Comparison of ENCODE assay signal across 10 mouse cellular contexts in the genomic region with DNA sequence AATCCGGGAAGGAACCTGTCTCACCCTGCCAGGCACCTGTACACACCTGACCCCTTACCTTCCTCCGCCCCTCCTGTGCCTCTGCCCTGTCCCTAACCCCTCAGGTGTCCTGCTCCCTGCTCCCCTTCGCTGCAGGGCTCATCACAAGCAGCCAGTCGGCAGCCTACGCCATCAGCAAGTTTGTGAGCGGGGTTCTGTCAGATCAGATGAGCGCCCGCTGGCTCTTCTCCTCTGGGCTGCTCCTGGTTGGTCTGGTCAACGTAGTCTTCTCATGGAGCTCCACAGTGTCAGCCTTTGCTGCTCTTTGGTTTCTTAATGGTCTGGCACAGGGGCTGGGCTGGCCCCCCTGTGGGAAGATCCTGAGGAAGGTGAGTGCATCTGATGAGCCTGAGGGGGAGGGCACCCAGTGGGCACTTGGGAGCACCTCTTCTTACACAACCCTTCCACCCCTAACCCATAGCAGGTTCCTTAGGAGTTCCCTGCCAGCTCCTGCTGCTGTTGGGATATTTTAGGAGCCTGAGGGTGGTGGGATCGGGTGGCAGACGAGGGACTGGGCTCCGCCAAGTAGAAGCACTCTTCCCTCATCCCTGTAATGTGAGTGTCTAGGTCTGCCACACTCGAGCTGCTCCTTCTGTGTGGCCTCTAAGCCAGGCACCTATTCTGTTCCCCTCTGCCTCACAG. TPM values are rescaled to one million over a fixed set of nuclear protein-coding genes. Genes with fewer than 3 reads are reported as not detected.
DNase-seq lines count a peak whose midpoint lies in the region; ATAC-seq lines count a peak whose summit lies in the region.
"Had no signal": no experiment of that assay in that cellular context is flagged by ENCODE, and none has a peak within 500 bp of the region (broad histone marks: within the 10 kb centered on the region; RNA-seq: fewer than 3 reads in every experiment).

No protein-coding gene starts in this region.

- peaks cover 52% of the 10 kb centered on the region for H3K36me3 ChIP-seq in kidney, embryonic 15.5 days
- peaks cover 56% of the 10 kb centered on the region for H3K36me3 ChIP-seq in hindbrain, embryonic 14.5 days (replicated peaks; ENCODE audit: control insufficient read depth, insufficient read depth)
- H3K36me3 ChIP-seq in neural tube, embryonic 12.5 days, result peaks cover 57% of the 10 kb centered on the region

- H3K4me2 ChIP-seq in kidney, embryonic 15.5 days, result peak overlapping the region; percentile 94
- H3K4me2 ChIP-seq in hindbrain, embryonic 14.5 days (replicated peaks), result peak overlapping the region; percentile 91
- H3K4me2 ChIP-seq in neural tube, embryonic 12.5 days (replicated peaks), result peak overlapping the region; percentile 95

- H3K4me1 ChIP-seq in kidney, embryonic 15.5 days, result peaks cover 34% of the 10 kb centered on the region
- peaks cover 19% of the 10 kb centered on the region for H3K4me1 ChIP-seq in hindbrain, embryonic 14.5 days (replicated peaks; ENCODE audit: control insufficient read depth, insufficient read depth, low read length)
- H3K4me1 ChIP-seq in neural tube, embryonic 12.5 days, result peaks cover 22% of the 10 kb centered on the region

- H3K27me3 ChIP-seq in kidney, embryonic 15.5 days, result no peaks in the 10 kb centered on the region
- H3K27me3 ChIP-seq in hindbrain, embryonic 14.5 days (ENCODE audit: control insufficient read depth, insufficient read depth, low read length), result no peaks in the 10 kb centered on the region
- no peaks in the 10 kb centered on the region for H3K27me3 ChIP-seq in neural tube, embryonic 12.5 days (replicated peaks)
- H3K27me3 ChIP-seq: forebrain, embryonic 13.5 days; Patski had no signal

- H3K9ac ChIP-seq in kidney, embryonic 15.5 days, result 0 out of 2 replicates have a peak overlapping the region, but pooled peaks have one; percentile 31
- H3K9ac ChIP-seq in hindbrain, embryonic 14.5 days, result peak overlapping the region; percentile 84
- 0 out of 2 replicates have a peak overlapping the region, but pooled peaks have one; percentile 83 for H3K9ac ChIP-seq in neural tube, embryonic 12.5 days

- no peak for ATAC-seq in kidney, embryonic 15.5 days (replicated peaks; ENCODE audit: low FRiP score)
- no peak for ATAC-seq in hindbrain, embryonic 14.5 days (ENCODE audit: low FRiP score)
- ATAC-seq in neural tube, embryonic 12.5 days (ENCODE audit: low FRiP score, low read depth), result no peak
- no peak for ATAC-seq in inflammation-experienced regulatory T-cells, adult 6 months
- ATAC-seq: forebrain, embryonic 13.5 days; Patski had no signal

- DNase-seq in cerebellum, adult 9-11 months, result peak; percentile 54
- DNase-seq in cerebellum, adult 8-10 months, result no peak
- DNase-seq in kidney, adult 8-10 months, result no peak
- no peak for DNase-seq in hindbrain, embryonic 14.5 days (ENCODE audit: low spot score)
- no peak for DNase-seq in right cerebral cortex, adult 18-20 months

- 77% methylated on average over 13 of the region's 13 CpGs for WGBS in kidney, embryonic 15.5 days
- WGBS in hindbrain, embryonic 14.5 days, result 83% methylated on average over 13 of the region's 13 CpGs
- 85% methylated on average over 13 of the region's 13 CpGs for WGBS in neural tube, embryonic 12.5 days

- H3K4me3 ChIP-seq in kidney, embryonic 15.5 days (replicated peaks), result peak overlapping the region; percentile 70
- H3K4me3 ChIP-seq in hindbrain, embryonic 14.5 days (replicated peaks; ENCODE audit: low read length), result peak overlapping the region; percentile 78
- H3K4me3 ChIP-seq in neural tube, embryonic 12.5 days, result peak overlapping the region; percentile 70; the same call in 1 of the 2 replicates
- H3K4me3 ChIP-seq: forebrain, embryonic 13.5 days had no signal

- H3K27ac ChIP-seq in kidney, embryonic 15.5 days, result peak overlapping the region; percentile 93; the same call in 1 of the 2 replicates
- no peak overlapping the region for H3K27ac ChIP-seq in hindbrain, embryonic 14.5 days
- no peak overlapping the region for H3K27ac ChIP-seq in neural tube, embryonic 12.5 days
- H3K27ac ChIP-seq: forebrain, embryonic 13.5 days had no signal

- H3K9me3 ChIP-seq in kidney, embryonic 15.5 days (replicated peaks), result no peaks in the 10 kb centered on the region
- no peaks in the 10 kb centered on the region for H3K9me3 ChIP-seq in hindbrain, embryonic 14.5 days (ENCODE audit: control insufficient read depth, low read length)
- H3K9me3 ChIP-seq in neural tube, embryonic 12.5 days, result no peaks in the 10 kb centered on the region
- H3K9me3 ChIP-seq: forebrain, embryonic 13.5 days had no signal

RNA-seq across cellular contexts. Expression of a gene that starts 2.6 kb away (rescaled TPM):
- polyA plus RNA-seq in kidney, embryonic 15.5 days (2015; fragmentation: Nextera tagmentation; extraction: Ambion mirVana), result 47.5 and 48.4 TPM in 2 replicates
- 65.2 and 65.8 TPM in 2 replicates for polyA plus RNA-seq in hindbrain, embryonic 14.5 days (2014; fragmentation: Nextera tagmentation; extraction: Ambion mirVana)
- polyA plus RNA-seq in neural tube, embryonic 12.5 days (2016; fragmentation: Nextera tagmentation; extraction: Ambion mirVana), result 44.1 and 45.5 TPM in 2 replicates
- 10 to 100 TPM; 13.6 to 24.2 (median 18.2) TPM for polyA plus RNA-seq in inflammation-experienced regulatory T-cells, adult 6 months (2017; shearing (Covaris generic))

RNA-seq across cellular contexts. Expression of a gene that starts 7.7 kb away (rescaled TPM):
- polyA plus RNA-seq in kidney, embryonic 15.5 days (2015; fragmentation: Nextera tagmentation; extraction: Ambion mirVana), result 1,882 and 2,019 TPM in 2 replicates
- 1,177 and 1,438 TPM in 2 replicates for polyA plus RNA-seq in hindbrain, embryonic 14.5 days (2014; fragmentation: Nextera tagmentation; extraction: Ambion mirVana)
- 1,233 and 1,284 TPM in 2 replicates for polyA plus RNA-seq in neural tube, embryonic 12.5 days (2016; fragmentation: Nextera tagmentation; extraction: Ambion mirVana)
- polyA plus RNA-seq in inflammation-experienced regulatory T-cells, adult 6 months (2017; shearing (Covaris generic)), result 1,000 to 10,000 TPM; 2,506 to 3,849 (median 3,609) TPM

RNA-seq across cellular contexts. Expression of a gene that starts 8.1 kb away (rescaled TPM):
- polyA plus RNA-seq in kidney, embryonic 15.5 days (2015; fragmentation: Nextera tagmentation; extraction: Ambion mirVana), result 135 and 138 TPM in 2 replicates
- polyA plus RNA-seq in hindbrain, embryonic 14.5 days (2014; fragmentation: Nextera tagmentation; extraction: Ambion mirVana), result 289 and 299 TPM in 2 replicates
- polyA plus RNA-seq in neural tube, embryonic 12.5 days (2016; fragmentation: Nextera tagmentation; extraction: Ambion mirVana), result 266 and 275 TPM in 2 replicates
- 100 to 1,000 TPM; 128 to 165 (median 154) TPM for polyA plus RNA-seq in inflammation-experienced regulatory T-cells, adult 6 months (2017; shearing (Covaris generic))

RNA-seq across cellular contexts. Expression of a gene that starts 19.1 kb away (rescaled TPM):
- 29.1 and 30.9 TPM in 2 replicates for polyA plus RNA-seq in kidney, embryonic 15.5 days (2015; fragmentation: Nextera tagmentation; extraction: Ambion mirVana)
- 23.3 and 28.2 TPM in 2 replicates for polyA plus RNA-seq in hindbrain, embryonic 14.5 days (2014; fragmentation: Nextera tagmentation; extraction: Ambion mirVana)
- 30.6 and 35.7 TPM in 2 replicates for polyA plus RNA-seq in neural tube, embryonic 12.5 days (2016; fragmentation: Nextera tagmentation; extraction: Ambion mirVana)
- polyA plus RNA-seq in inflammation-experienced regulatory T-cells, adult 6 months (2017; shearing (Covaris generic)), result 10 to 100 TPM; 13.6 to 35.6 (median 25.7) TPM

RNA-seq across cellular contexts. Expression of a gene that starts 20.0 kb away (rescaled TPM):
- polyA plus RNA-seq in kidney, embryonic 15.5 days (2015; fragmentation: Nextera tagmentation; extraction: Ambion mirVana), result 43.9 and 48.2 TPM in 2 replicates
- polyA plus RNA-seq in hindbrain, embryonic 14.5 days (2014; fragmentation: Nextera tagmentation; extraction: Ambion mirVana), result 25.0 and 27.8 TPM in 2 replicates
- 31.0 and 33.0 TPM in 2 replicates for polyA plus RNA-seq in neural tube, embryonic 12.5 days (2016; fragmentation: Nextera tagmentation; extraction: Ambion mirVana)
- 10 to 100 TPM; 14.0 to 21.4 (median 18.2) TPM for polyA plus RNA-seq in inflammation-experienced regulatory T-cells, adult 6 months (2017; shearing (Covaris generic))

Comparison
In these comparisons a context has a peak if more than half of its experiments do, and no peak if none do; other contexts are left out.
1. H3K9ac ChIP-seq: peak in every context shown above with its lines; median percentile 84 in hindbrain, embryonic 14.5 days; 83 in neural tube, embryonic 12.5 days; 31 in kidney, embryonic 15.5 days.